Mouse (Mus musculus) liver, postnatal 0 days (tissue): ENCODE results near the gene Adrb1. TPM values are rescaled to one million over a fixed set of nuclear protein-coding genes. Genes with fewer than 3 reads are reported as not detected.

ENCODE experiments used
- ATAC-seq: fragments of 200-750 bp; cut with Nextera tagmentation; 2 replicates; pipeline ENCODE4 v1.8.0; 2017; ENCODE audit warnings: mild to moderate bottlenecking, moderate library complexity
- DNase-seq: peaks from one replicate; pipeline ENCODE4 v3.0.0-alpha.2; 2016
- H3K27ac ChIP-seq: fragments of 300-500 bp; sonication (generic); 2 replicates; pipeline ENCODE4 v1.5.1; 2014; ENCODE audit warnings: antibody characterized with exemption, moderate library complexity, mild to moderate bottlenecking, low read depth
- H3K27me3 ChIP-seq: fragments of 300-500 bp; sonication (generic); 2 replicates; pipeline ENCODE4 v1.6.1; 2014; ENCODE audit warnings: low read length, control low read depth, mixed read lengths; ENCODE audit not compliant: insufficient read depth
- H3K36me3 ChIP-seq: fragments of 300-500 bp; sonication (generic); replicated peaks from 2 replicates; pipeline ENCODE4 v1.6.1; 2014; ENCODE audit warnings: mild to moderate bottlenecking, control low read depth, low read length, moderate library complexity, mixed read lengths; ENCODE audit not compliant: insufficient read depth
- H3K4me1 ChIP-seq: fragments of 300-500 bp; sonication (generic); 2 replicates; pipeline ENCODE4 v1.6.1; 2014; ENCODE audit warnings: antibody characterized with exemption, mild to moderate bottlenecking, control low read depth; ENCODE audit not compliant: insufficient read depth
- H3K4me2 ChIP-seq: fragments of 300-500 bp; sonication (generic); 2 replicates; pipeline ENCODE4 v1.6.1; 2014; ENCODE audit warnings: low read depth, mild to moderate bottlenecking, low read length, moderate library complexity, mixed read lengths
- H3K4me3 ChIP-seq: fragments of 300-500 bp; sonication (generic); 2 replicates; pipeline ENCODE4 v1.5.1; 2014; ENCODE audit warnings: low read depth, low read length
- H3K9ac ChIP-seq: fragments of 300-500 bp; sonication (generic); replicated peaks from 2 replicates; pipeline ENCODE4 v1.6.1; 2014; ENCODE audit warnings: mild to moderate bottlenecking, moderate library complexity
- H3K9me3 ChIP-seq: fragments of 300-500 bp; sonication (generic); 2 replicates; pipeline ENCODE4 v1.6.1; 2016; ENCODE audit warnings: mild to moderate bottlenecking, control low read depth, low read length, mixed read lengths
- CTCF ChIP-seq: sonication (generic); IDR thresholded peaks from 2 replicates; pipeline ENCODE4 v1.5.1; 2016; ENCODE audit warnings: antibody characterized with exemption, low read depth
- EP300 ChIP-seq: IDR thresholded peaks from 2 replicates; pipeline ENCODE4 v1.6.1; 2016; ENCODE audit warnings: antibody characterized with exemption, low read depth, mild to moderate bottlenecking
- WGBS: fragments of 180-500 bp; shearing (Covaris S2); extraction: QIAGEN DNeasy Blood & Tissue Kit; methylation state at CpG from one replicate; pipeline ENCODE4 v1.1.7; 2014; ENCODE audit not compliant: insufficient replicate concordance; 5-methylcytosine and 5-hydroxymethylcytosine counted together
- polyA plus RNA-seq: library from polyadenylated mRNA; unstranded; fragments of >200 nt; fragmentation: Nextera tagmentation; extraction: Ambion mirVana; gene quantifications from 2 replicates; pipeline ENCODE4 v1.2.1, GENCODE M21; 2015

The Adrb1 gene
- polyA plus RNA-seq, 1 experiment from 2014 or later = 0.63 TPM

DNA sequence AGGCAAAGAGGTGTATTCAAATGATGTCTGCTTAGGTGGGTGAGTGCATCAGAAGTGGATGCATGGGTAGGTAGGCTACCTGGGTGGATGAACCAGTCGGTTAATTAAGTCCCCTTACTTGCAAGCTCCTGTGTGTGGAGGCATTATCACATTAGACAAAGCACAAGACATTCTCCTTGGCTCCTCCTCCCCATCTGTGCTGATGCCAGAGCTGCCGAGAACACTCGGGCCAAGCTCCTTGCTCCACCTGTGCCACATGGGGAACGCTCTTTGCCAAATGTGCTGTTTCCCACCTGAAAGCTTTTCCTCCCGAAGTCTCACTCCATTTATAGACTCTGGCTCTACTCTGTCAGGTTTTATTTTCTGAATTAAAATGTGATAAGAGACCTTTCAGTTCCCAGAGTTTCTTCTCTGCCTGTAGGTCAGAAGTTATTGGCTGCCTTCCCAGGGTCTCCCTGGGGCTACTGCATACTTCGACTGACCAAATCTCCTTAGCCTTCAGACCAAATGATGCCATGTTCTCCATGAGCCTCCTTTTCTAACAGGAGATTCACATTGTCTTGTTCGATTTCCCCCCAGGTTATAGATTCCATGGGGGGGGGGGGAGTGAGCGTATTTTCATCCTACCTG, 20.5 kb upstream of the Adrb1 start:
- H3K4me2 ChIP-seq = no peak overlapping the region
- no peaks in the 10 kb centered on the region for H3K36me3 ChIP-seq
- H3K4me3 ChIP-seq = no peak overlapping the region
- no peaks in the 10 kb centered on the region for H3K9me3 ChIP-seq
- DNase-seq (no peak), ATAC-seq (no peak)
- TF ChIP-seq EP300 (no peak), CTCF (no peak)
- no peaks in the 10 kb centered on the region for H3K27me3 ChIP-seq
- H3K27ac ChIP-seq = no peak overlapping the region
- peaks cover 4% of the 10 kb centered on the region; the same call in 1 of the 2 replicates for H3K4me1 ChIP-seq
- 77% methylated on average over 8 of the region's 8 CpGs for WGBS
- no peak overlapping the region for H3K9ac ChIP-seq

DNA sequence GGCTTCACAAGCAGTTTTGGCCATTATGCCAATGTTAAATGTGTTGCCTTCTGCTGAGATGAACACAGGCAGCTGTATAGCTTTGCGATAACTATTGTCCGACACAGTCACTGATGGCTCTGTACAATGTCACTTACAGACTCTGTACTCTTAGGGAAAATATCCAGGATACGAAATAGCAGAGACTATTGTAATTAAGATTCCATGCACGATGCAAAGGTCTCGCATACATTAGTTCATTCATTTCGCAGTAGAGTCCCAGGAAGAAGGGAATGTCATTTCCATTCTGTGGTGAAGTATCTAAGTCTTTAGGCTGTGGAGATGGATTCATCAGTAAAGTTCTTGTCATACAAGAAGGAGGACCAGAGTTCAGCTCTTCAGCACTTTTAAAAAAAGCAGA, 20.0 kb upstream of the Adrb1 start:
- Histone ChIP-seq H3K4me1 (peaks cover 4% of the 10 kb centered on the region; the same call in 1 of the 2 replicates), H3K4me3 (no peak overlapping the region), H3K27me3 (no peaks in the 10 kb centered on the region), H3K4me2 (no peak overlapping the region), H3K9ac (no peak overlapping the region), H3K9me3 (no peaks in the 10 kb centered on the region), H3K27ac (no peak overlapping the region), H3K36me3 (no peaks in the 10 kb centered on the region)
- ATAC-seq = no peak
- no peak for TF ChIP-seq CTCF
- no peak for TF ChIP-seq EP300
- no peak for DNase-seq
- 81% methylated on average over 6 of the region's 6 CpGs for WGBS

DNA sequence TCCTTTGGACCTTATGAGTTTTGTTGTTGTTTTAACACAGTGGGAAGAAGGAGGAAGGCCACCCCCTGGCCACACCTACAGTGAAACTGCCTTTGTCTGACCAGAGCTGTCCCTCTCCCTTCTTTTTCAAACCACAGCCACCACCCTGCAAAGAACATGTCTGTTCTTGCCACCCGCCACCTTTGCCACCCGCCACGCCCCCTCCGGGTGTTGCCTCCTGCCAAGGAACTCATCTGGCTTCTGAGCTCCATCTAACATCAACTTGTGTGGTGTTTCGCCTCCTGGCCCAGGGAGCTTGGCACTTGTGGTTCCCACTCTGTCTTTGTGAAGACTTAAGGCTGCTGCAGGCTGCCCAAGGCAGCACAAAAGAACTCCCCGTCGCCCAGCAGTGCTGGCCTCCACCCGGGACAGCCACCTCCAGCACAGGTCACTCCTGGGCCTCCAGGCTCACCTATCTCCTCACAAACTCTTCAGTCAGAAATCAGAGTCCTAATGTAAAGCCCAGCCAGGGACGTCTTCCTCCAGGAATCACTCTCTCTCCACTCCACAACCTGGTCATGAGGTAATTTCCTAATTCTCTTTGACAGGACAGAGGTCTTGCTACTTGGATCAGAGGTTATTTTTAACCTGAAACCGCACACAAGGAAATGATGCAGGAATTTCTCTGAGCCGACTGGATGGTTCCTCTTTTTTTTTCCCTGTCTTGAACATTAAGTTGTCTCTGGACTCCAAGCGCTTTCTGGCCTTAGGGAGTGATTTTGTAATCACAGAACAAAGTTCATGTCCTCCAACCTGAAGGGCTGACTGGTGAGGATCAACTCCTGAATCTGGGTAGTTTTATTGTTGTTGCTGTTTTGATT, 18.5 kb upstream of the Adrb1 start:
- 34% methylated on average over 12 of the region's 12 CpGs for WGBS
- ATAC-seq = peak; percentile 25; the same call in 1 of the 2 replicates
- no peak for TF ChIP-seq CTCF
- no peak for TF ChIP-seq EP300
- no peaks in the 10 kb centered on the region for H3K27me3 ChIP-seq
- H3K9ac ChIP-seq = no peak overlapping the region
- no peaks in the 10 kb centered on the region for H3K9me3 ChIP-seq
- no peak for DNase-seq
- no peaks in the 10 kb centered on the region for H3K36me3 ChIP-seq
- no peak overlapping the region for H3K4me2 ChIP-seq
- H3K4me1 ChIP-seq = peaks cover 4% of the 10 kb centered on the region; the same call in 1 of the 2 replicates
- no peak overlapping the region for H3K27ac ChIP-seq
- H3K4me3 ChIP-seq = no peak overlapping the region

DNA sequence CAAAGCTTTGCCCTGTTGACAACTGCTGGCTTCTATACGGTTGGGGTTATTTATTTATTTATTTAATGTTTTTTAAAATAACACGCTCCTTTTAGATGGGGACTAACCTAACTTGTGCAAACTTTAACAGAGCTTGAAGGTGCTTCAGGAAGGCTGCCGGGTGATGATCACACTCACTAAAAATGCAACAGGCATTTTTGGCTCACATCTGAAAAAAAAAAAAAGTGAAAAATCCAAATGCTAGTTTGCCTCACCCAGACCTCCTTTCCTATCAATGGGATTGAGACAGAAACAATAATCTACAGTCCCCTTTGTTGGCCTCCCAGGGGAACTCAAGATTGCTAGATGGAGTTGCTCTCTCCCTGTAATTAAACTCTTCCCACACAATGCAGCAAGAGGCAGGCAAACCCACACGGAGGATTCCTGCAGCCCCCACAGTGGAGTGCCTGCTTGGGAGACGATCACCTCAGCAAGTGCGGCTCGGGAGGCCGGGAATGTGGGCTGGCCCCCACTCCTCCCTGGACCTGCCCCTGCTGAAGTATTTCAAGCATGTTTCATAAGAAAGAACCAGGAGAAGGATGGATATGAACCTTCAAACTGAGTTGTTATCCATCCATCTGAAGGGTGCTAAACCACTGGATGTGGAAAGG, 16.8 kb upstream of the Adrb1 start:
- 68% methylated on average over 8 of the region's 8 CpGs for WGBS
- Histone ChIP-seq H3K9me3 (no peaks in the 10 kb centered on the region), H3K9ac (no peak overlapping the region), H3K4me2 (no peak overlapping the region), H3K4me3 (no peak overlapping the region), H3K27ac (no peak overlapping the region), H3K4me1 (peaks cover 4% of the 10 kb centered on the region; the same call in 1 of the 2 replicates), H3K27me3 (0 out of 2 replicates have a peak, but pooled peaks cover 2% of the 10 kb centered on the region), H3K36me3 (no peaks in the 10 kb centered on the region)
- ATAC-seq (no peak), DNase-seq (no peak)
- TF ChIP-seq CTCF (no peak), EP300 (no peak)

DNA sequence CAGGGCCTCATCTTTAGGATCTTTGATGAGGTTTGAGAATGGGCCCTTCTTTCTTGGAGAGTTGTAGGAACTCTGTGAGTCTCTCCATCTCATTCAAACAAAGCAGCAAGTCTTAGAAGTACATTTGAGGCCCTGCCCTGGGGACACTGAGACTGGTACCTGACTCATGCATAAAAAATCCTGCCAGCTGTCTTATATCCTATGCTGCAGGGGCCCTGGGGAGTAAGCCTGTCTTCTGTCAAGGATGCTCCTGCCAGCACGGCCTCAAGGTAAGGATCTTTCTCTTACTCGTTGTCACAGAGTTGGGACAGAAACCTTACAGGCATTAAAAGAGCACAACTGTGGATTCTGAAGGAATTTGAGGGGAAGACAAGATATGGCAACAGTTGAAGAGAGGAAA, 13.2 kb upstream of the Adrb1 start:
- Histone ChIP-seq H3K9me3 (no peaks in the 10 kb centered on the region), H3K4me3 (no peak overlapping the region), H3K4me2 (no peak overlapping the region), H3K9ac (no peak overlapping the region), H3K4me1 (no peaks in the 10 kb centered on the region), H3K27me3 (0 out of 2 replicates have a peak, but pooled peaks cover 2% of the 10 kb centered on the region), H3K36me3 (no peaks in the 10 kb centered on the region), H3K27ac (no peak overlapping the region)
- no peak for TF ChIP-seq EP300
- TF ChIP-seq CTCF = no peak
- DNase-seq (no peak), ATAC-seq (no peak)
- WGBS = 76% methylated on average over 2 of the region's 2 CpGs
